Mouse (Mus musculus): ENCODE measurements around the gene Atmin. TPM values are rescaled to one million over a fixed set of nuclear protein-coding genes. Genes with fewer than 3 reads are reported as not detected.

Gene Atmin
- total and polyA plus RNA-seq, 2 experiments from 2014 or later = 18.8 to 39.4 TPM

DNA sequence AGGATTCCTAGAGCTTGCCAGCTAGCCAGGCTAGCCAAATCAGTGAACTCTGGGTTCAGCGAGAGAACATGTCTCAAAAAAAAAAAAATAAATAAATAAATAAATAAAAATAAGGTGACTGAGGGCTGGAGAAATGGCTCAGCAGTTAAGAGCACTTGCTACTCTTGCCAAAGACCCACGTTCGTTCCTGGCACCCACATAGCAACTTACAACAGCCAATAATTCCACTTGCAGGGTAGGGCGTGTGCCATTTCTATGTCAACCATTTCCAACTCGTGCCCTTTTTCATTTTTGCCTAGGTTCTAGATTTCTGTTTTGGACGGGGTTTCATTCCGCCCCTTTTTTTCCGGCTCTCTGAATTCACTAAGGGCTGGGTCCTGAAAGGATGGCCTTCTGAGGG lies 34.9 kb downstream of the Atmin start:
- H3K9me3 ChIP-seq (ENCODE audit: low read length) = no peaks in the 10 kb centered on the region
- no peaks in the 10 kb centered on the region for H3K36me3 ChIP-seq (ENCODE audit: insufficient read depth)
- peak overlapping the region; percentile 74 for H3K4me2 ChIP-seq (ENCODE audit: low read depth)
- H3K27me3 ChIP-seq (ENCODE audit: insufficient read depth, low read length) = no peaks in the 10 kb centered on the region
- no peak for TF ChIP-seq CTCF (IDR thresholded peaks at IDR 0.05; ENCODE audit: low read depth)
- H3K9ac ChIP-seq = peak overlapping the region; percentile 50
- 24% methylated on average over 8 of the region's 8 CpGs for WGBS
- H3K4me1 ChIP-seq (ENCODE audit: insufficient read depth) = 0 out of 2 replicates have a peak, but pooled peaks cover 2% of the 10 kb centered on the region
- no peak overlapping the region; the same call in 1 of the 2 replicates for H3K27ac ChIP-seq (ENCODE audit: low read depth, low read length)
- ATAC-seq (no peak), DNase-seq (peak; percentile 37)
- peak overlapping the region; percentile 75 for H3K4me3 ChIP-seq (ENCODE audit: low read depth, low read length)

- peak; percentile 49 for TF ChIP-seq CTCF (IDR thresholded peaks at IDR 0.05; ENCODE audit: low read depth)
- H3K4me2 ChIP-seq (ENCODE audit: low read depth) = peak within 1 kb of the TSS; percentile 74
- peak; percentile 100 for ATAC-seq
- no peaks in the 10 kb centered on the region for H3K9me3 ChIP-seq (ENCODE audit: low read length)
- 0 out of 2 replicates have a peak, but pooled peaks cover 2% of the 10 kb centered on the region for H3K4me1 ChIP-seq (ENCODE audit: insufficient read depth)
- H3K4me3 ChIP-seq (ENCODE audit: low read depth, low read length) = peak within 1 kb of the TSS; percentile 75
- WGBS = 1% methylated on average over 46 of the region's 46 CpGs
- DNase-seq = peak; percentile 99
- H3K36me3 ChIP-seq (ENCODE audit: insufficient read depth) = no peaks in the 10 kb centered on the region
- H3K27ac ChIP-seq (ENCODE audit: low read depth, low read length) = peak within 1 kb of the TSS; percentile 35; the same call in 1 of the 2 replicates
- H3K9ac ChIP-seq = peak within 1 kb of the TSS; percentile 50
- H3K27me3 ChIP-seq (ENCODE audit: insufficient read depth, low read length) = no peaks in the 10 kb centered on the region
Observed at GRCm38 (mm10) chr8:116978631-116979256, 35.6 kb downstream of the Atmin start, which contains the start of gene 1700030J22Rik. Gene 1700030J22Rik (minus strand): TSS chr8:116978959.

- H3K4me3 ChIP-seq (ENCODE audit: low read depth, low read length) = no peak overlapping the region
- TF ChIP-seq CTCF (IDR thresholded peaks at IDR 0.05; ENCODE audit: low read depth) = peak; percentile 74
- H3K27ac ChIP-seq (ENCODE audit: low read depth, low read length) = no peak overlapping the region
- ATAC-seq (no peak), DNase-seq (peak; percentile 80)
- H3K36me3 ChIP-seq (ENCODE audit: insufficient read depth) = no peaks in the 10 kb centered on the region; the same call in 1 of the 2 replicates
- H3K4me1 ChIP-seq (ENCODE audit: insufficient read depth) = 0 out of 2 replicates have a peak, but pooled peaks cover 2% of the 10 kb centered on the region
- WGBS = 7% methylated on average over 4 of the region's 4 CpGs
- no peak overlapping the region for H3K4me2 ChIP-seq (ENCODE audit: low read depth)
- no peaks in the 10 kb centered on the region for H3K9me3 ChIP-seq (ENCODE audit: low read length)
- H3K27me3 ChIP-seq (ENCODE audit: insufficient read depth, low read length) = no peaks in the 10 kb centered on the region
- H3K9ac ChIP-seq = no peak overlapping the region
Observed at GRCm38 (mm10) chr8:116980117-116980516, 36.9 kb downstream of the Atmin start.

DNA sequence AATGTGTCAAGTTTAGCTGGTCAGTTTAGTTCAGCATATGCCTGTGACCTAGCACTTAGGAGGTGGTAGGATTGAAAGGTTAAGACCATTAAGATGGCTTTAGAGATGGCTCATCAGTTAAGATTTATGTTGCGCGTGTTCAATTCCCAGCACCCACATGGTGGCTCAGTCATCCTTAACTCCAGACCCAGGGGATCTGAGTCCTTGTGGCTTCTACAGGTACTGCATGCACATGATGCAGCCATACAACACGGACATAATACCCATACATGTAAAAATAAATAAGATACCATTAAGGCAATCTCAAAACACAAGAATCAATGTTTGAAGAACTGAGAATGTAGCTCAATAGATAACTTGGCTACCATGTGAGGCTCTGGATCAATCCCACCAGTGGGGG lies 46.6 kb downstream of the Atmin start:
- DNase-seq (no peak), ATAC-seq (no peak)
- Histone ChIP-seq H3K27ac (ENCODE audit: low read depth, low read length) (no peak overlapping the region), H3K9me3 (ENCODE audit: low read length) (no peaks in the 10 kb centered on the region), H3K4me1 (ENCODE audit: insufficient read depth) (peaks cover 9% of the 10 kb centered on the region; the same call in 1 of the 2 replicates), H3K27me3 (ENCODE audit: insufficient read depth, low read length) (no peaks in the 10 kb centered on the region), H3K4me3 (ENCODE audit: low read depth, low read length) (no peak overlapping the region), H3K36me3 (ENCODE audit: insufficient read depth) (no peaks in the 10 kb centered on the region), H3K9ac (no peak overlapping the region), H3K4me2 (ENCODE audit: low read depth) (no peak overlapping the region)
- WGBS = 95% methylated on average over 3 of the region's 3 CpGs
- no peak for TF ChIP-seq CTCF (IDR thresholded peaks at IDR 0.05; ENCODE audit: low read depth)

GRCm38 (mm10) chr8:116991241-116991640 lies 48.0 kb downstream of the Atmin start:
- H3K27me3 ChIP-seq (ENCODE audit: insufficient read depth, low read length) = no peaks in the 10 kb centered on the region
- H3K4me3 ChIP-seq (ENCODE audit: low read depth, low read length) = no peak overlapping the region
- DNase-seq (no peak), ATAC-seq (no peak)
- H3K4me2 ChIP-seq (ENCODE audit: low read depth) = no peak overlapping the region
- H3K27ac ChIP-seq (ENCODE audit: low read depth, low read length) = no peak overlapping the region
- TF ChIP-seq CTCF (IDR thresholded peaks at IDR 0.05; ENCODE audit: low read depth) = no peak
- H3K9ac ChIP-seq = no peak overlapping the region
- no peaks in the 10 kb centered on the region for H3K36me3 ChIP-seq (ENCODE audit: insufficient read depth)
- no peaks in the 10 kb centered on the region for H3K9me3 ChIP-seq (ENCODE audit: low read length)
- peaks cover 9% of the 10 kb centered on the region; the same call in 1 of the 2 replicates for H3K4me1 ChIP-seq (ENCODE audit: insufficient read depth)
- 77% methylated on average over 8 of the region's 8 CpGs for WGBS

GRCm38 (mm10) chr8:116992176-116992971 lies 49.2 kb downstream of the Atmin start:
- H3K4me2 ChIP-seq (ENCODE audit: low read depth) = peak overlapping the region; percentile 86
- 4% methylated on average over 23 of the region's 23 CpGs for WGBS
- peak overlapping the region; percentile 66 for H3K4me3 ChIP-seq (ENCODE audit: low read depth, low read length)
- H3K27ac ChIP-seq (ENCODE audit: low read depth, low read length) = no peak overlapping the region
- H3K9me3 ChIP-seq (ENCODE audit: low read length) = no peaks in the 10 kb centered on the region
- ATAC-seq (no peak), DNase-seq (no peak)
- no peaks in the 10 kb centered on the region for H3K27me3 ChIP-seq (ENCODE audit: insufficient read depth, low read length)
- H3K36me3 ChIP-seq (ENCODE audit: insufficient read depth) = no peaks in the 10 kb centered on the region
- peak overlapping the region; percentile 58 for H3K9ac ChIP-seq
- peaks cover 9% of the 10 kb centered on the region; the same call in 1 of the 2 replicates for H3K4me1 ChIP-seq (ENCODE audit: insufficient read depth)
- TF ChIP-seq CTCF (IDR thresholded peaks at IDR 0.05; ENCODE audit: low read depth) = no peak
